Mouse (Mus musculus): Measurements from ENCODE around the gene Hexdc. TPM values are rescaled to one million over a fixed set of nuclear protein-coding genes. Genes with fewer than 3 reads are reported as not detected.

Hexdc gene
- polyA plus RNA-seq (2014; fragmentation: Nextera tagmentation; extraction: Ambion mirVana), result 7.3 and 7.8 TPM in 2 replicates

GRCm38 (mm10) chr11:121204161-121205006 lies at the start of gene Hexdc, which contains the start of gene Ogfod3:
TSS of gene Hexdc (plus strand) at chr11:121204433.
TSS of gene Ogfod3 (minus strand) at chr11:121204711.
- Histone ChIP-seq H3K9ac (ENCODE audit: low read length) (peak within 1 kb of the TSS; percentile 82), H3K27ac (ENCODE audit: low read depth, low read length) (peak within 1 kb of the TSS; percentile 79; the same call in 1 of the 2 replicates), H3K4me2 (ENCODE audit: low read depth, low read length, severe bottlenecking) (peak within 1 kb of the TSS; percentile 70), H3K9me3 (ENCODE audit: control insufficient read depth, low read length) (no peaks in the 10 kb centered on the region), H3K36me3 (ENCODE audit: control insufficient read depth, insufficient read depth, low read length) (no peaks in the 10 kb centered on the region; the same call in 1 of the 2 replicates), H3K27me3 (ENCODE audit: control insufficient read depth, insufficient read depth, low read length) (no peaks in the 10 kb centered on the region), H3K4me3 (ENCODE audit: low read depth, low read length) (peak within 1 kb of the TSS; percentile 71), H3K4me1 (replicated peaks; ENCODE audit: control insufficient read depth, insufficient read depth, low read length) (0 out of 2 replicates have a peak, but pooled peaks cover 2% of the 10 kb centered on the region)
- DNase-seq (ENCODE audit: low spot score), result peak; percentile 99
- WGBS, result under 1% methylated on average over 68 of the region's 70 CpGs
- ATAC-seq (replicated peaks; ENCODE audit: low FRiP score), result peak; percentile 97

GRCm38 (mm10) chr11:121156411-121156891 lies 47.8 kb upstream of the Hexdc start:
- ATAC-seq (replicated peaks; ENCODE audit: low FRiP score), result no peak
- WGBS, result under 1% methylated on average over 45 of the region's 45 CpGs
- 0 out of 2 replicates have a peak overlapping the region, but pooled peaks have one; percentile 16 for H3K9ac ChIP-seq (ENCODE audit: low read length)

GRCm38 (mm10) chr11:121159971-121160370 lies 44.3 kb upstream of the Hexdc start, which contains the start of gene Uts2r:
TSS of gene Uts2r (plus strand) at chr11:121160271.
- H3K9me3 ChIP-seq (ENCODE audit: control insufficient read depth, low read length), result no peaks in the 10 kb centered on the region
- H3K4me1 ChIP-seq (replicated peaks; ENCODE audit: control insufficient read depth, insufficient read depth, low read length), result peaks cover 4% of the 10 kb centered on the region
- DNase-seq (ENCODE audit: low spot score) (no peak), ATAC-seq (replicated peaks; ENCODE audit: low FRiP score) (no peak)
- H3K27ac ChIP-seq (ENCODE audit: low read depth, low read length), result no peak within 1 kb of the TSS
- H3K4me3 ChIP-seq (ENCODE audit: low read depth, low read length), result no peak within 1 kb of the TSS
- 90% methylated on average over 5 of the region's 5 CpGs for WGBS
- peaks cover 27% of the 10 kb centered on the region for H3K27me3 ChIP-seq (ENCODE audit: control insufficient read depth, insufficient read depth, low read length)
- no peak within 1 kb of the TSS for H3K4me2 ChIP-seq (ENCODE audit: low read depth, low read length, severe bottlenecking)
- no peak within 1 kb of the TSS for H3K9ac ChIP-seq (ENCODE audit: low read length)
- H3K36me3 ChIP-seq (ENCODE audit: control insufficient read depth, insufficient read depth, low read length), result no peaks in the 10 kb centered on the region

More at GRCm38 (mm10) chr11:121156411-121156891, 47.8 kb upstream of the Hexdc start:
- no peaks in the 10 kb centered on the region for H3K9me3 ChIP-seq (ENCODE audit: control insufficient read depth, low read length)
- no peaks in the 10 kb centered on the region for H3K36me3 ChIP-seq (ENCODE audit: control insufficient read depth, insufficient read depth, low read length)
- H3K27ac ChIP-seq (ENCODE audit: low read depth, low read length), result no peak overlapping the region
- peak; percentile 60 for DNase-seq (ENCODE audit: low spot score)
- peak overlapping the region; percentile 71 for H3K4me2 ChIP-seq (ENCODE audit: low read depth, low read length, severe bottlenecking)
- H3K27me3 ChIP-seq (ENCODE audit: control insufficient read depth, insufficient read depth, low read length), result peaks cover 27% of the 10 kb centered on the region
- peaks cover 4% of the 10 kb centered on the region for H3K4me1 ChIP-seq (replicated peaks; ENCODE audit: control insufficient read depth, insufficient read depth, low read length)
- H3K4me3 ChIP-seq (ENCODE audit: low read depth, low read length), result peak overlapping the region; percentile 30

GRCm38 (mm10) chr11:121160636-121161346 lies 43.4 kb upstream of the Hexdc start:
- Histone ChIP-seq H3K4me3 (ENCODE audit: low read depth, low read length) (no peak overlapping the region), H3K27me3 (ENCODE audit: control insufficient read depth, insufficient read depth, low read length) (peaks cover 20% of the 10 kb centered on the region), H3K36me3 (ENCODE audit: control insufficient read depth, insufficient read depth, low read length) (no peaks in the 10 kb centered on the region), H3K4me2 (ENCODE audit: low read depth, low read length, severe bottlenecking) (no peak overlapping the region), H3K27ac (ENCODE audit: low read depth, low read length) (no peak overlapping the region), H3K9ac (ENCODE audit: low read length) (no peak overlapping the region), H3K4me1 (replicated peaks; ENCODE audit: control insufficient read depth, insufficient read depth, low read length) (peaks cover 4% of the 10 kb centered on the region), H3K9me3 (ENCODE audit: control insufficient read depth, low read length) (no peaks in the 10 kb centered on the region)
- no peak for ATAC-seq (replicated peaks; ENCODE audit: low FRiP score)
- DNase-seq (ENCODE audit: low spot score), result no peak
- 93% methylated on average over 26 of the region's 26 CpGs for WGBS

GRCm38 (mm10) chr11:121163751-121164150 lies 40.5 kb upstream of the Hexdc start:
- Histone ChIP-seq H3K4me1 (replicated peaks; ENCODE audit: control insufficient read depth, insufficient read depth, low read length) (no peaks in the 10 kb centered on the region), H3K9me3 (ENCODE audit: control insufficient read depth, low read length) (no peaks in the 10 kb centered on the region), H3K27ac (ENCODE audit: low read depth, low read length) (no peak overlapping the region), H3K36me3 (ENCODE audit: control insufficient read depth, insufficient read depth, low read length) (no peaks in the 10 kb centered on the region), H3K4me3 (ENCODE audit: low read depth, low read length) (no peak overlapping the region), H3K27me3 (ENCODE audit: control insufficient read depth, insufficient read depth, low read length) (no peaks in the 10 kb centered on the region), H3K4me2 (ENCODE audit: low read depth, low read length, severe bottlenecking) (no peak overlapping the region), H3K9ac (ENCODE audit: low read length) (no peak overlapping the region)
- ATAC-seq (replicated peaks; ENCODE audit: low FRiP score) (no peak), DNase-seq (ENCODE audit: low spot score) (no peak)
- 87% methylated on average over 4 of the region's 4 CpGs for WGBS

- 88% methylated on average over 5 of the region's 5 CpGs for WGBS
- no peak for ATAC-seq (replicated peaks; ENCODE audit: low FRiP score)
- DNase-seq (ENCODE audit: low spot score), result no peak
Measured at GRCm38 (mm10) chr11:121173203-121173602, 31.0 kb upstream of the Hexdc start.

GRCm38 (mm10) chr11:121174234-121174633 lies 30.0 kb upstream of the Hexdc start:
- DNase-seq (ENCODE audit: low spot score) (no peak), ATAC-seq (replicated peaks; ENCODE audit: low FRiP score) (peak; percentile 30; the same call in 1 of the 2 replicates)
- Histone ChIP-seq H3K4me2 (ENCODE audit: low read depth, low read length, severe bottlenecking) (no peak overlapping the region), H3K9ac (ENCODE audit: low read length) (no peak overlapping the region), H3K36me3 (ENCODE audit: control insufficient read depth, insufficient read depth, low read length) (no peaks in the 10 kb centered on the region), H3K27me3 (ENCODE audit: control insufficient read depth, insufficient read depth, low read length) (no peaks in the 10 kb centered on the region), H3K9me3 (ENCODE audit: control insufficient read depth, low read length) (no peaks in the 10 kb centered on the region), H3K27ac (ENCODE audit: low read depth, low read length) (no peak overlapping the region), H3K4me3 (ENCODE audit: low read depth, low read length) (no peak overlapping the region), H3K4me1 (replicated peaks; ENCODE audit: control insufficient read depth, insufficient read depth, low read length) (no peaks in the 10 kb centered on the region; the same call in 1 of the 2 replicates)
- 38% methylated on average over 3 of the region's 3 CpGs for WGBS

More at GRCm38 (mm10) chr11:121173203-121173602, 31.0 kb upstream of the Hexdc start:
- H3K9ac ChIP-seq (ENCODE audit: low read length), result no peak overlapping the region
- no peaks in the 10 kb centered on the region; the same call in 1 of the 2 replicates for H3K4me1 ChIP-seq (replicated peaks; ENCODE audit: control insufficient read depth, insufficient read depth, low read length)
- H3K27me3 ChIP-seq (ENCODE audit: control insufficient read depth, insufficient read depth, low read length), result no peaks in the 10 kb centered on the region
- no peak overlapping the region for H3K4me3 ChIP-seq (ENCODE audit: low read depth, low read length)
- H3K36me3 ChIP-seq (ENCODE audit: control insufficient read depth, insufficient read depth, low read length), result no peaks in the 10 kb centered on the region
- no peaks in the 10 kb centered on the region for H3K9me3 ChIP-seq (ENCODE audit: control insufficient read depth, low read length)
- H3K4me2 ChIP-seq (ENCODE audit: low read depth, low read length, severe bottlenecking), result no peak overlapping the region
- no peak overlapping the region for H3K27ac ChIP-seq (ENCODE audit: low read depth, low read length)
